Mouse (Mus musculus) stomach, embryonic 14.5 days (tissue): Measurements from ENCODE around the gene Zfp821. TPM values are rescaled to one million over a fixed set of nuclear protein-coding genes. Genes with fewer than 3 reads are reported as not detected.

Experiments used
- polyA plus RNA-seq: library from polyadenylated mRNA; unstranded; fragments of >200 nt; fragmentation: Nextera tagmentation; extraction: Ambion mirVana; gene quantifications from 2 replicates; pipeline ENCODE4 v1.2.1, GENCODE M21; 2014

The Zfp821 gene
- polyA plus RNA-seq, 1 experiment from 2014 or later, result 29.7 TPM

Other genes with a start within 250 kb of the Zfp821 start
- gene Pmfbp1, start 211.5 kb upstream of the Zfp821 start, polyA plus RNA-seq, result not detected in 2 replicates
- gene Dhx38, start 139.7 kb upstream of the Zfp821 start, polyA plus RNA-seq, result 18.3 and 19.2 TPM in 2 replicates
- 20.6 and 21.2 TPM in 2 replicates for gene Txnl4b, start 139.7 kb upstream of the Zfp821 start, polyA plus RNA-seq
- 0.85 and 1.9 TPM in 2 replicates for gene Hp, start 126.4 kb upstream of the Zfp821 start, polyA plus RNA-seq
- gene Dhodh, start 96.9 kb upstream of the Zfp821 start, polyA plus RNA-seq, result 40.1 and 45.1 TPM in 2 replicates
- gene Pkd1l3, start 91.0 kb upstream of the Zfp821 start, polyA plus RNA-seq, result 0.14 TPM in 1 of 2 replicates, not detected in the other
- 154 and 165 TPM in 2 replicates for gene Ist1, start 12.3 kb upstream of the Zfp821 start, polyA plus RNA-seq
- 6.0 and 6.9 TPM in 2 replicates for gene Atxn1l, start 32.2 kb downstream of the Zfp821 start, polyA plus RNA-seq
- gene Ap1g1, start 73.0 kb downstream of the Zfp821 start, polyA plus RNA-seq, result 36.5 and 39.2 TPM in 2 replicates
- 6.1 and 6.9 TPM in 2 replicates for gene Phlpp2, start 163.0 kb downstream of the Zfp821 start, polyA plus RNA-seq